Mouse (Mus musculus): ENCODE measurements around the gene Cox8b. TPM values are rescaled to one million over a fixed set of nuclear protein-coding genes. Genes with fewer than 3 reads are reported as not detected.

Gene Cox8b
- polyA plus RNA-seq, 1 experiment from 2014 or later = not detected

GRCm38 (mm10) chr7:140882469-140882803, 17.8 kb downstream of the Cox8b start:
- Histone ChIP-seq H3K9ac (peak overlapping the region; percentile 80), H3K9me3 (replicated peaks) (no peaks in the 10 kb centered on the region), H3K4me3 (peak overlapping the region; percentile 82), H3K27me3 (no peaks in the 10 kb centered on the region), H3K36me3 (ENCODE audit: poor library complexity, severe bottlenecking) (peaks cover 32% of the 10 kb centered on the region), H3K27ac (peak overlapping the region; percentile 83; the same call in 1 of the 2 replicates), H3K4me1 (peaks cover 22% of the 10 kb centered on the region), H3K4me2 (peak overlapping the region; percentile 73)
- no peak for ATAC-seq
- WGBS = under 1% methylated on average over 12 of the region's 12 CpGs

GRCm38 (mm10) chr7:140881696-140882468, 18.4 kb downstream of the Cox8b start, which contains the start of the genes Psmd13 and Sirt3:
Gene Psmd13, plus strand, starts transcription at chr7:140881968.
Gene Sirt3, minus strand, starts transcription at chr7:140882309.
- Histone ChIP-seq H3K4me3 (peak within 1 kb of the TSS; percentile 82), H3K4me1 (peaks cover 22% of the 10 kb centered on the region), H3K27ac (peak within 1 kb of the TSS; percentile 83), H3K4me2 (peak within 1 kb of the TSS; percentile 73), H3K9me3 (replicated peaks) (no peaks in the 10 kb centered on the region), H3K36me3 (ENCODE audit: poor library complexity, severe bottlenecking) (peaks cover 31% of the 10 kb centered on the region), H3K27me3 (no peaks in the 10 kb centered on the region), H3K9ac (peak within 1 kb of the TSS; percentile 80)
- under 1% methylated on average over 58 of the region's 59 CpGs for WGBS
- ATAC-seq = peak; percentile 97

- H3K4me1 ChIP-seq = peaks cover 22% of the 10 kb centered on the region
- peak overlapping the region; percentile 82 for H3K4me3 ChIP-seq
- peak overlapping the region; percentile 73 for H3K4me2 ChIP-seq
- peak overlapping the region; percentile 80 for H3K9ac ChIP-seq
- WGBS = 24% methylated on average over 8 of the region's 8 CpGs
- H3K36me3 ChIP-seq (ENCODE audit: poor library complexity, severe bottlenecking) = peaks cover 29% of the 10 kb centered on the region; the same call in 1 of the 2 replicates
- no peaks in the 10 kb centered on the region for H3K9me3 ChIP-seq (replicated peaks)
- ATAC-seq = no peak
- H3K27me3 ChIP-seq = no peaks in the 10 kb centered on the region
- H3K27ac ChIP-seq = no peak overlapping the region; the same call in 1 of the 2 replicates
These were observed 19.3 kb downstream of the Cox8b start for GRCm38 (mm10) chr7:140880865-140881515.

GRCm38 (mm10) chr7:140880419-140880818, 19.8 kb downstream of the Cox8b start:
- 88% methylated on average over 3 of the region's 3 CpGs for WGBS
- Histone ChIP-seq H3K27me3 (no peaks in the 10 kb centered on the region), H3K27ac (no peak overlapping the region), H3K4me3 (no peak overlapping the region), H3K4me2 (no peak overlapping the region), H3K4me1 (peaks cover 22% of the 10 kb centered on the region), H3K36me3 (ENCODE audit: poor library complexity, severe bottlenecking) (peaks cover 33% of the 10 kb centered on the region; the same call in 1 of the 2 replicates), H3K9ac (0 out of 2 replicates have a peak overlapping the region, but pooled peaks have one; percentile 21), H3K9me3 (replicated peaks) (no peaks in the 10 kb centered on the region)
- ATAC-seq = no peak

GRCm38 (mm10) chr7:140879355-140879754, 20.9 kb downstream of the Cox8b start:
- no peaks in the 10 kb centered on the region for H3K27me3 ChIP-seq
- no peaks in the 10 kb centered on the region for H3K9me3 ChIP-seq (replicated peaks)
- no peak for ATAC-seq
- no peak overlapping the region for H3K9ac ChIP-seq
- peaks cover 35% of the 10 kb centered on the region for H3K36me3 ChIP-seq (ENCODE audit: poor library complexity, severe bottlenecking)
- whole genome bisulfite sequencing = 89% methylated on average over 7 of the region's 7 CpGs
- H3K4me2 ChIP-seq = no peak overlapping the region
- H3K27ac ChIP-seq = no peak overlapping the region
- peaks cover 22% of the 10 kb centered on the region for H3K4me1 ChIP-seq
- no peak overlapping the region for H3K4me3 ChIP-seq

- Histone ChIP-seq H3K4me2 (no peak overlapping the region), H3K36me3 (ENCODE audit: poor library complexity, severe bottlenecking) (peaks cover 33% of the 10 kb centered on the region), H3K9me3 (replicated peaks) (no peaks in the 10 kb centered on the region), H3K4me3 (no peak overlapping the region), H3K4me1 (peaks cover 7% of the 10 kb centered on the region), H3K27me3 (no peaks in the 10 kb centered on the region), H3K27ac (no peak overlapping the region), H3K9ac (no peak overlapping the region)
- WGBS = 89% methylated on average over 6 of the region's 6 CpGs
- no peak for ATAC-seq
These were observed 22.9 kb downstream of the Cox8b start for GRCm38 (mm10) chr7:140877364-140877763.

- Histone ChIP-seq H3K4me1 (no peaks in the 10 kb centered on the region), H3K9me3 (replicated peaks) (no peaks in the 10 kb centered on the region), H3K27me3 (no peaks in the 10 kb centered on the region), H3K27ac (no peak overlapping the region), H3K9ac (no peak overlapping the region), H3K4me2 (no peak overlapping the region), H3K4me3 (no peak overlapping the region), H3K36me3 (ENCODE audit: poor library complexity, severe bottlenecking) (peaks cover 38% of the 10 kb centered on the region)
- 89% methylated on average over 4 of the region's 4 CpGs for WGBS
- no peak for ATAC-seq
These were observed 26.0 kb downstream of the Cox8b start for GRCm38 (mm10) chr7:140874224-140874623.

- Histone ChIP-seq H3K4me1 (no peaks in the 10 kb centered on the region), H3K9me3 (replicated peaks) (no peaks in the 10 kb centered on the region), H3K4me3 (no peak overlapping the region), H3K27me3 (no peaks in the 10 kb centered on the region), H3K27ac (no peak overlapping the region; the same call in 1 of the 2 replicates), H3K4me2 (no peak overlapping the region), H3K9ac (no peak overlapping the region), H3K36me3 (ENCODE audit: poor library complexity, severe bottlenecking) (peaks cover 65% of the 10 kb centered on the region)
- no peak for ATAC-seq
- 89% methylated on average over 12 of the region's 12 CpGs for WGBS
These were observed 35.5 kb downstream of the Cox8b start for GRCm38 (mm10) chr7:140864761-140865160.

- Histone ChIP-seq H3K36me3 (ENCODE audit: poor library complexity, severe bottlenecking) (peaks cover 69% of the 10 kb centered on the region), H3K9ac (no peak overlapping the region), H3K27me3 (no peaks in the 10 kb centered on the region), H3K4me3 (no peak overlapping the region), H3K4me2 (no peak overlapping the region), H3K9me3 (replicated peaks) (no peaks in the 10 kb centered on the region), H3K27ac (no peak overlapping the region), H3K4me1 (peaks cover 21% of the 10 kb centered on the region)
- no peak for ATAC-seq
- 88% methylated on average over 5 of the region's 5 CpGs for WGBS
These were observed 39.5 kb downstream of the Cox8b start for GRCm38 (mm10) chr7:140860728-140861127.

GRCm38 (mm10) chr7:140859997-140860396, 40.2 kb downstream of the Cox8b start:
- no peak for ATAC-seq
- WGBS = 81% methylated on average over 6 of the region's 6 CpGs

GRCm38 (mm10) chr7:140858746-140859145, 41.5 kb downstream of the Cox8b start:
- Histone ChIP-seq H3K27ac (no peak overlapping the region), H3K9me3 (replicated peaks) (no peaks in the 10 kb centered on the region), H3K27me3 (no peaks in the 10 kb centered on the region), H3K4me3 (peak overlapping the region; percentile 84; the same call in 1 of the 2 replicates), H3K9ac (peak overlapping the region; percentile 92), H3K4me2 (peak overlapping the region; percentile 99), H3K4me1 (peaks cover 32% of the 10 kb centered on the region), H3K36me3 (ENCODE audit: poor library complexity, severe bottlenecking) (peaks cover 66% of the 10 kb centered on the region)
- 98% methylated on average over 8 of the region's 8 CpGs for WGBS
- ATAC-seq = no peak

More at GRCm38 (mm10) chr7:140859997-140860396, 40.2 kb downstream of the Cox8b start:
- Histone ChIP-seq H3K4me1 (peaks cover 29% of the 10 kb centered on the region), H3K9ac (peak overlapping the region; percentile 13; the same call in 1 of the 2 replicates), H3K36me3 (ENCODE audit: poor library complexity, severe bottlenecking) (peaks cover 66% of the 10 kb centered on the region), H3K27ac (no peak overlapping the region), H3K4me3 (no peak overlapping the region), H3K9me3 (replicated peaks) (no peaks in the 10 kb centered on the region), H3K4me2 (no peak overlapping the region), H3K27me3 (no peaks in the 10 kb centered on the region)

Data from forebrain, embryonic 13.5 days (tissue).